Mouse (Mus musculus) embryonic facial prominence, embryonic 10.5 days (tissue): ENCODE measurements around the gene Arhgap35. TPM values are rescaled to one million over a fixed set of nuclear protein-coding genes. Genes with fewer than 3 reads are reported as not detected.

Source experiments
- DNase-seq: peaks from one replicate; pipeline ENCODE4 v3.0.0-alpha.2; 2017; ENCODE audit warnings: low spot score
- H3K27ac ChIP-seq: fragments of 300-500 bp; sonication (generic); replicated peaks from 2 replicates; pipeline ENCODE4 v1.5.1; 2016; ENCODE audit warnings: mild to moderate bottlenecking
- H3K27me3 ChIP-seq: fragments of 300-500 bp; sonication (generic); replicated peaks from 2 replicates; pipeline ENCODE4 v1.6.1; 2016; ENCODE audit warnings: low read depth, mild to moderate bottlenecking; ENCODE audit not compliant: poor library complexity, severe bottlenecking
- H3K36me3 ChIP-seq: fragments of 300-500 bp; sonication (generic); replicated peaks from 2 replicates; pipeline ENCODE4 v1.6.1; 2016; ENCODE audit warnings: mild to moderate bottlenecking, moderate library complexity
- H3K4me1 ChIP-seq: fragments of 300-500 bp; sonication (generic); 2 replicates; pipeline ENCODE4 v1.6.1; 2016
- H3K4me3 ChIP-seq: fragments of 300-500 bp; sonication (generic); 2 replicates; pipeline ENCODE4 v1.5.1; 2016; ENCODE audit warnings: mild to moderate bottlenecking, moderate library complexity
- H3K9me3 ChIP-seq: fragments of 300-500 bp; sonication (generic); 2 replicates; pipeline ENCODE4 v1.6.1; 2016; ENCODE audit warnings: mild to moderate bottlenecking
- WGBS: fragments of 180-500 bp; shearing (Covaris S2); methylation state at CpG from one replicate; pipeline ENCODE4 v1.1.7; 2016; 5-methylcytosine and 5-hydroxymethylcytosine counted together
- polyA plus RNA-seq: library from polyadenylated mRNA; unstranded; fragments of >200 nt; fragmentation: Nextera tagmentation; extraction: Ambion mirVana; gene quantifications from 2 replicates; pipeline ENCODE4 v1.2.1, GENCODE M21; 2016

The Arhgap35 gene
- polyA plus RNA-seq, 1 experiment from 2014 or later, result 32.6 TPM

DNA sequence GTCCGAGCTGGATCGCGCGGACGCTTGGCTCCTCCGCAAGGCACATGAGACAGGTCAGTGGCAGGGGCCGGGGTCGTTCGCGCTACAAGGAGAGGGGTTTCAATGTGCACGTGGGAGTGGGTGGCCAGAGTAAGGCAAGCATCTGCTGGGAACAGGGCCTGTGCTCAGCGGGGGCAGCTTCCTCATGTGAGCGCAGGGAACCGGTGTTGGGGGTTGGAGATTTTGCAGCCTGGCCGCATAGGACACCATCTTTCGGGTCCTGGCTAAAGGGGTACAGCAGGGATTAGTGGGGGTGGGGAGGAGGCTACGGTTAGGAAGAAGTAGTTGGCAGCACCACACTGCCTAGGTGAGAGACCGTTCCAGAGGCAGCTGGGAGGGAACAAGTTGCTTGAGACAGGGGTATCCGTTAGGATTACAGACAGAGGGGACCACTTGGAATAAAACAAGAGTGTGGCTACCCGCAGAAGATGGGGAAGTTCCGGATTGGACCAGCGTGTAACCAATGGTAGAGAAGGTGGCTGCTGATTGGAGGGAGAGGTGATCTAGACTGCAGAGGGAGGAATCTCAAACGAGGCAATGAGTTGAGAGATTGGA is 161.6 kb downstream of the Arhgap35 start:
- peak overlapping the region; percentile 85 for H3K4me3 ChIP-seq
- H3K9me3 ChIP-seq, result 0 out of 2 replicates have a peak, but pooled peaks cover 2% of the 10 kb centered on the region
- no peaks in the 10 kb centered on the region for H3K27me3 ChIP-seq
- H3K27ac ChIP-seq, result peak overlapping the region; percentile 82
- DNase-seq, result peak; percentile 77
- H3K4me1 ChIP-seq, result peaks cover 13% of the 10 kb centered on the region
- WGBS, result under 1% methylated on average over 23 of the region's 23 CpGs
- peaks cover 33% of the 10 kb centered on the region for H3K36me3 ChIP-seq

DNA sequence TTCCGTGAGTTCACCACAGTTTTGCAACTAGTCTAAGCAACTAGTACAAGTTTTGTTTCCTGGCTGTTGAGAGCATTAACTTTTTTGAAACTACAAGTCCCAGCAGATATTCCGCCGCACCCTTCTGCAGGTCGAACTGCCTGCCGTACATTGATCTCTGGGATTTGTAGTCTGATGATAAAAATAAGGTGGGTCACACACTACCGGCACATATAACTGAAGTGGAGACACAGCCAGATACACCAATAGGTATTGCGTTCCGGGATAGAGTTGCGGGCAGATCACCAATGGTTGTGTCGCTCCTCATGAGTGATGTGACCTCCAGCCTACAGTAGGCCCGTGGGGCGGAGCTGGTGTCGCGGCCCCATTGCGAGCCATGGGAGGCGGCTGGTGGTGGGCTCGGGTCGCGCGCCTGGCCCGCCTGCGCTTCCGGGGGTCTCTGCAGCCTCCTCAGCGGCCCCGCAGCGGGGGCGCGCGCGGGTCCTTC is 162.2 kb downstream of the Arhgap35 start, which contains the start of gene Tmem160:
TSS of gene Tmem160 (plus strand) at position 193 of the 487 bp plus-strand sequence.
- Histone ChIP-seq H3K27ac (peak within 1 kb of the TSS; percentile 82), H3K9me3 (no peaks in the 10 kb centered on the region), H3K4me3 (peak within 1 kb of the TSS; percentile 85), H3K27me3 (no peaks in the 10 kb centered on the region), H3K36me3 (peaks cover 28% of the 10 kb centered on the region), H3K4me1 (peaks cover 13% of the 10 kb centered on the region)
- 1% methylated on average over 30 of the region's 30 CpGs for WGBS
- DNase-seq, result peak; percentile 91

DNA sequence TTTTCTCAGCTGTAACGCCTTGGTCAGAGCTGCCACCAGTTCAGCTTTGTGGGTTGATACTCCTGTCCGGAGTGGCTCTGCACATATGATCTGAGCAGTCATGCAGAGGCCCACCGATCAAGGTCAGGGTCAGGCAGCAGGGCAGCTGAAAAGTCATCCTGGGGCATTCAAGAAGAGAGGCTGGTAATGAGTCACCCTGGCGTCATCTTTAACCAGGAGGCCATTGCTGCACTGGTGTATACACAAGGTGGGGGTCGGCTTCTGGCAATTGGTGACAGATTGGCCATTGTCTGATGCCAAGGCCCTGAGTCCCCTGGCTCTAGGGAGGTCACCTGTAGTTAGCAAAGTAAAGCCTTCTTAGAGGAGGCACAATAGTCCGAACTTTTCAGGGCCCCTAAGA is 163.1 kb downstream of the Arhgap35 start:
- no peak for DNase-seq
- Histone ChIP-seq H3K4me1 (peaks cover 13% of the 10 kb centered on the region), H3K36me3 (peaks cover 18% of the 10 kb centered on the region), H3K27ac (no peak overlapping the region), H3K4me3 (no peak overlapping the region), H3K9me3 (no peaks in the 10 kb centered on the region), H3K27me3 (no peaks in the 10 kb centered on the region)
- WGBS, result 81% methylated on average over 6 of the region's 6 CpGs

Other genes starting within 250 kb of the Arhgap35 start
- 479 and 497 TPM in 2 replicates for gene Sae1, start 227.2 kb downstream of the Arhgap35 start, polyA plus RNA-seq
- 20.5 and 22.2 TPM in 2 replicates for gene Zc3h4, start 214.1 kb downstream of the Arhgap35 start, polyA plus RNA-seq
- 71.5 and 76.4 TPM in 2 replicates for gene Tmem160, start 162.2 kb downstream of the Arhgap35 start, polyA plus RNA-seq
- 0.98 and 1.4 TPM in 2 replicates for gene Npas1, start 137.3 kb downstream of the Arhgap35 start, polyA plus RNA-seq
- not detected in 2 replicates for gene Ceacam15, start 60.7 kb upstream of the Arhgap35 start, polyA plus RNA-seq
- not detected in 2 replicates for gene Ceacam9, start 106.9 kb upstream of the Arhgap35 start, polyA plus RNA-seq
- 250 and 256 TPM in 2 replicates for gene Ap2s1, start 123.4 kb upstream of the Arhgap35 start, polyA plus RNA-seq
- 37.3 and 40.5 TPM in 2 replicates for gene Slc1a5, start 166.3 kb upstream of the Arhgap35 start, polyA plus RNA-seq
- 129 and 131 TPM in 2 replicates for gene Strn4, start 200.9 kb upstream of the Arhgap35 start, polyA plus RNA-seq
- gene Fkrp, start 201.7 kb upstream of the Arhgap35 start, polyA plus RNA-seq, result 26.1 and 28.5 TPM in 2 replicates
- 12.9 and 13.1 TPM in 2 replicates for gene Prkd2, start 227.9 kb upstream of the Arhgap35 start, polyA plus RNA-seq